Mouse (Mus musculus) forebrain, embryonic 15.5 days (tissue): Measurements from ENCODE around the gene Gltp. TPM values are rescaled to one million over a fixed set of nuclear protein-coding genes. Genes with fewer than 3 reads are reported as not detected.
A peak's percentile ranks its signal among the peaks of the same experiment; 100 is the strongest.

ENCODE experiments used
- ATAC-seq: fragments of 200-750 bp; cut with Nextera tagmentation; replicated peaks from 2 replicates; pipeline ENCODE4 v1.8.0; 2017; ENCODE audit warnings: mild to moderate bottlenecking, moderate TSS enrichment, moderate library complexity
- H3K27ac ChIP-seq: fragments of 300-500 bp; sonication (generic); replicated peaks from 2 replicates; pipeline ENCODE4 v1.5.1; 2015; ENCODE audit warnings: mild to moderate bottlenecking, inconsistent platforms
- H3K27me3 ChIP-seq: fragments of 300-500 bp; sonication (generic); 2 replicates; pipeline ENCODE4 v1.6.1; 2015; ENCODE audit warnings: inconsistent platforms
- H3K36me3 ChIP-seq: fragments of 300-500 bp; sonication (generic); 2 replicates; pipeline ENCODE4 v1.6.1; 2015; ENCODE audit warnings: mild to moderate bottlenecking, inconsistent platforms
- H3K4me1 ChIP-seq: fragments of 300-500 bp; sonication (generic); 2 replicates; pipeline ENCODE4 v1.6.1; 2015; ENCODE audit warnings: inconsistent platforms
- H3K4me2 ChIP-seq: fragments of 300-500 bp; sonication (generic); replicated peaks from 2 replicates; pipeline ENCODE4 v1.6.1; 2015; ENCODE audit warnings: mild to moderate bottlenecking, inconsistent platforms
- H3K4me3 ChIP-seq: fragments of 300-500 bp; sonication (generic); 2 replicates; pipeline ENCODE4 v1.5.1; 2015; ENCODE audit warnings: mild to moderate bottlenecking, inconsistent platforms
- H3K9ac ChIP-seq: fragments of 300-500 bp; sonication (generic); replicated peaks from 2 replicates; pipeline ENCODE4 v1.6.1; 2015; ENCODE audit warnings: mild to moderate bottlenecking, inconsistent platforms
- H3K9me3 ChIP-seq: fragments of 300-500 bp; sonication (generic); 2 replicates; pipeline ENCODE4 v1.6.1; 2016; ENCODE audit warnings: inconsistent platforms
- WGBS: fragments of 180-500 bp; shearing (Covaris S2); methylation state at CpG from one replicate; pipeline ENCODE4 v1.1.7; 2015; ENCODE audit warnings: mixed read lengths; 5-methylcytosine and 5-hydroxymethylcytosine counted together
- polyA plus RNA-seq: library from polyadenylated mRNA; unstranded; fragments of >200 nt; fragmentation: Nextera tagmentation; extraction: Ambion mirVana; gene quantifications from 2 replicates; pipeline ENCODE4 v1.2.1, GENCODE M21; 2015

Gene Gltp
- polyA plus RNA-seq, 1 experiment from 2014 or later: 36.9 TPM

DNA sequence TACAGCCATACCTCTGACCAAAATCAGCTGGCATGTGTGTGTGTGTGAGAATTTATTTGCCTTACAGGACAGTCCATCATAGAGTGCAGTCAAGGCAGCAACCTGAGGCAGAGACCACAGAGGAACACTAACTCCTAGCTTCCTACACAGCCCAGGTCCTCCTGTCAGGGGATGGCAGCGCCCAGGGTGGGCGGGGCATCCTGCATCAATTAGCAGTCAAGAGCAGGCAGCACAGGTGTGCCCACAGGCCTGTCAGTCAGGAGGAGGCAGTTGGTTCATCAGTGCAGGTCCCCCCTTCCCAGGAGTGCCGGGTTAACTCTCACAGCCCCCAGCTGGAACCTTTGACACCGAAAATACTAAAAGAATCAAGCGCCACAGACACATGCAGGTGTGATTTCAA is 21.8 kb downstream of the Gltp start:
- Histone ChIP-seq H3K27me3 (no peaks in the 10 kb centered on the region), H3K36me3 (no peaks in the 10 kb centered on the region), H3K4me2 (no peak overlapping the region), H3K4me3 (no peak overlapping the region), H3K9me3 (no peaks in the 10 kb centered on the region), H3K9ac (no peak overlapping the region), H3K27ac (no peak overlapping the region), H3K4me1 (peaks cover 14% of the 10 kb centered on the region; the same call in 1 of the 2 replicates)
- ATAC-seq: no peak
- 88% methylated on average over 5 of the region's 5 CpGs for WGBS

DNA sequence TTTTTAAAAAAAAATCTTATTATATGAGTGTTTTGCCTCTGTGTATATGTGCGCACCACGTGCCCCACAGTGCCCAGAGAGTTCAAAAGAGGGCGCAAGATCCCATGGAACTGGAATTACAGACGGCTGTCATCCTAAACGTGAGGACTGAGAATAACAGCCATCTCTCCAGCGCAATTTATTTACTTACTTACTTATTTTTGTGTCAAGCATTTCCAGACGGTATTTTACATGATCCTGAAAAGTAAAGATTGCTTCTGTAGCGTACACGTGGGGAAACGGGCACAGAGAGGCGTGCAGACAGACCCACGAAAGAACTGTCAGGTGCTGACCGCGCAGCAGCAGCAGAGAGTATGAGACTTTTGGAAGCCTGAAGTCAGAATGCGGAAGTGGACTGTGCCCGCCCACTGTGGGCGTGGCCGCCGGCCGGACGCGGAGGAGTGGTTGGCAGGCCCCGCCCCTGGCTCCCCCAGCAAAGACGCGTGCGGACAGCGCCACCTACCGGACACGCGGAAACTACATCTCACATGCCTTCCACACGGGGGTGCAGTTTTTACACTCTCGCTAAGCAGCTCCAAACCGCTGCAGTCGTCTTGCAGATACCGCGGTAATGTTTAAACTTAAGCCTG is 23.4 kb downstream of the Gltp start:
- H3K27ac ChIP-seq: no peak overlapping the region
- 4% methylated on average over 36 of the region's 36 CpGs for WGBS
- H3K9ac ChIP-seq: no peak overlapping the region

DNA sequence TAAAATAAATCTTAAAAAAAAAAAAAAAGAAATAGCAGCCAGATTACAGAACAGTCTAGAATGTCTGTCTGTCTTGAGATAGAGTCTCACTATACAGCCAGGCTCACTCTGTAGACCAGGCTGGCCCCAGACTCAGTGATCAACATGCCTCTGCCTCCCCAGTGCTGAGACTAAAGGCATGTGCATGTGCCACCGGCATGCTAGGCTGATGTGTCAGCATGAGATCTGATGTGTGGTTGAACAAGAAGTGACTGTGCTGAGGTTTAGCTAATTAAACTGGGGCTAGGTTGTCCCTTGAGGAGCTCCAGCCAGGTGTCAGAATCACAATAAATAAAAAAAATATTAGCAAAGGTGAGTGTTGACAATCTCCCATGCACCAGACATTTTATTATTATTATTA is 24.1 kb downstream of the Gltp start:
- no peak for ATAC-seq
- Histone ChIP-seq H3K27ac (no peak overlapping the region), H3K4me1 (peaks cover 14% of the 10 kb centered on the region; the same call in 1 of the 2 replicates), H3K9ac (no peak overlapping the region), H3K36me3 (no peaks in the 10 kb centered on the region), H3K4me2 (no peak overlapping the region), H3K27me3 (no peaks in the 10 kb centered on the region), H3K9me3 (no peaks in the 10 kb centered on the region), H3K4me3 (no peak overlapping the region)
- 63% methylated on average over 1 of the region's 1 CpGs for WGBS

More for the DNA sequence above, 23.4 kb downstream of the Gltp start:
- peak overlapping the region; percentile 38 for H3K4me3 ChIP-seq
- peak; percentile 83 for ATAC-seq
- no peaks in the 10 kb centered on the region for H3K36me3 ChIP-seq
- peaks cover 14% of the 10 kb centered on the region; the same call in 1 of the 2 replicates for H3K4me1 ChIP-seq
- H3K9me3 ChIP-seq: no peaks in the 10 kb centered on the region
- H3K4me2 ChIP-seq: peak overlapping the region; percentile 50
- H3K27me3 ChIP-seq: no peaks in the 10 kb centered on the region

DNA sequence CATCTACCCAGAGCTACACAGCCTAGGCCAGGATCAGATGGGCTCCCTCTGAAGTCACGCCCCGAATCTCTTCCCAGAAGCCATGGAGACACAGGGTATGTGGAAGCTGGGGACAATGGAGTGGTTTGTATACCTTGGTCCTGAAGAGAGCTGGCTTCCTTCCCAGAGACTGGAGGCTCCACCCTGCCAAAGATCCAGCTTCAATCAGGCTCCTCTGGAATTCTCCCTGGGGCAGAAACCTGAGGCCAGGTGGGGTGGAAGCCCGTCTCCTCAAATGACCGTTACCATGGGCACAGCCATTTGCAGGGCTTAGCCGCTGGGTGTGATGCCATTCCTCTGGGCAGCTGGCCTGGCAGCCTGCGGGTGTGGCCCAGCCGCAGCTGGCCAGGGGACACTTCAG is 26.0 kb downstream of the Gltp start:
- no peak for ATAC-seq
- WGBS: 49% methylated on average over 7 of the region's 7 CpGs
- H3K9ac ChIP-seq: no peak overlapping the region
- H3K9me3 ChIP-seq: no peaks in the 10 kb centered on the region
- no peak overlapping the region for H3K27ac ChIP-seq
- peaks cover 10% of the 10 kb centered on the region; the same call in 1 of the 2 replicates for H3K4me1 ChIP-seq
- no peaks in the 10 kb centered on the region for H3K36me3 ChIP-seq
- 0 out of 2 replicates have a peak, but pooled peaks cover 1% of the 10 kb centered on the region for H3K27me3 ChIP-seq
- H3K4me3 ChIP-seq: no peak overlapping the region
- H3K4me2 ChIP-seq: no peak overlapping the region

DNA sequence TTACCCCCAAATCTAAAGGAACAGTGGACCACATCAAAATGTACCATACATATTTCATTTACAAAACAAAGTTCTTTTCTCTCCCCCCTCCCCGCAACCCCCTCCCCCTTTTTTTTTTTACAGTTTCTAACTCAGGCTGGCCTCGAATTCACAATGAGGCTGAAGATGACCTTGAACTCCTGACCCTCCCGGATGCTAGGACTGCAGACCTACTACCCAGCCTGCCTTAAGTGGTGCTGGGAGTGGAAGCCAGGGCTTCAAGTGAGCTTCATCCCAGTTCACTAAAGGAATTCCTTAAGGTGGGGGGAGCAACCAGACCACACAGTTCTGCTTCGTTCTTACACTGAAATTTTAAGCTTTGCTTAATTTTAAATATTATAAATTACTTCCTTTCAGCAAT is 26.6 kb downstream of the Gltp start:
- no peak overlapping the region for H3K9ac ChIP-seq
- no peak overlapping the region for H3K4me2 ChIP-seq
- H3K27me3 ChIP-seq: peaks cover 5% of the 10 kb centered on the region
- H3K36me3 ChIP-seq: no peaks in the 10 kb centered on the region
- no peaks in the 10 kb centered on the region for H3K9me3 ChIP-seq
- 79% methylated on average over 4 of the region's 4 CpGs for WGBS
- H3K4me3 ChIP-seq: no peak overlapping the region
- H3K4me1 ChIP-seq: peaks cover 9% of the 10 kb centered on the region; the same call in 1 of the 2 replicates
- no peak overlapping the region for H3K27ac ChIP-seq
- no peak for ATAC-seq

DNA sequence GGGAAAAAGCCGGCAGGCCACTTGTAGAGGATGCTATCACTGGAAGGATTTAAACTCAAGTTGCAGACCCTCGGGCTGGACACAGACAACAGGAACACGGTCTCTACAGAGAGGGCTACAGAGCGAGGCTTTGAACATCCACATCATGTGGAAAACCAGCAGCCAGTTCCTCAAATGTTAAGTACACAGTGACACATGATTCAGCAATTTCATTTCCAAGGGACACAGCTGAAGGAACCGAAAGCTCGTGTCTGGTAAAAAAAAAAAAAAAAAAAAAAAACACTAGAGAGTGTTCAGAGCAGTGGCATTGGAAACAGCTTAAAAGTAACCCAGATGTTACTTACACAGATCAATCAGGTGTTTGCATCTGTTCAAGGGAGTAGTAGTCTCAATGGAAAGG is 29.8 kb downstream of the Gltp start:
- WGBS: 81% methylated on average over 6 of the region's 6 CpGs
- peaks cover 35% of the 10 kb centered on the region for H3K27me3 ChIP-seq

DNA sequence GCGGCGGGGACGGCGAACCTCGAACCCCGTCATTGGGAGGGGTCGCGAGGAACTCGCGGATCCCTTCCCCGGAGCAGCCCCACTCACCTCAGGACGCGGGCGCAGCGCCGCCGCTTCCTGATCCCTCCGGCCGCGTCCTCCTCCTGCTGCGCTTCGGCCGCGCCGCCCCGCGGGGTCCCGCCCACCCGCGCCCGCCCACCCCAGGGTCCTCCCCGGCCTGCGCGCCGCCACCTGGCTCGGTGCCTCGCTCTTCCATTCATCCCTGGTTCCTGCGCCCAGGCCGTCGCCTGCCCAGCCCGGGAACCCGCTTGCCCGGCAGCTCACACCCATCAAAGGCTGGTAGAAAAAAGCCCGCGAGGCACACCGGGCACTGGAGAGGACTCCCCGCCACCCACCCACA is 32.5 kb downstream of the Gltp start, which contains the start of gene Trpv4:
Trpv4 (minus strand) TSS at position 167 of the 400 bp plus-strand sequence.
- ATAC-seq: no peak
- Histone ChIP-seq H3K9ac (peak within 1 kb of the TSS; percentile 14; the same call in 1 of the 2 replicates), H3K4me1 (peaks cover 11% of the 10 kb centered on the region), H3K4me3 (peak within 1 kb of the TSS; percentile 36), H3K27ac (no peak within 1 kb of the TSS), H3K27me3 (peaks cover 36% of the 10 kb centered on the region), H3K4me2 (peak within 1 kb of the TSS; percentile 64), H3K9me3 (no peaks in the 10 kb centered on the region), H3K36me3 (no peaks in the 10 kb centered on the region)
- WGBS: under 1% methylated on average over 45 of the region's 47 CpGs

More for the DNA sequence above, 29.8 kb downstream of the Gltp start:
- Histone ChIP-seq H3K36me3 (no peaks in the 10 kb centered on the region), H3K4me2 (no peak overlapping the region), H3K4me1 (peaks cover 11% of the 10 kb centered on the region), H3K9me3 (no peaks in the 10 kb centered on the region), H3K9ac (no peak overlapping the region), H3K4me3 (no peak overlapping the region), H3K27ac (no peak overlapping the region)
- ATAC-seq: no peak

DNA sequence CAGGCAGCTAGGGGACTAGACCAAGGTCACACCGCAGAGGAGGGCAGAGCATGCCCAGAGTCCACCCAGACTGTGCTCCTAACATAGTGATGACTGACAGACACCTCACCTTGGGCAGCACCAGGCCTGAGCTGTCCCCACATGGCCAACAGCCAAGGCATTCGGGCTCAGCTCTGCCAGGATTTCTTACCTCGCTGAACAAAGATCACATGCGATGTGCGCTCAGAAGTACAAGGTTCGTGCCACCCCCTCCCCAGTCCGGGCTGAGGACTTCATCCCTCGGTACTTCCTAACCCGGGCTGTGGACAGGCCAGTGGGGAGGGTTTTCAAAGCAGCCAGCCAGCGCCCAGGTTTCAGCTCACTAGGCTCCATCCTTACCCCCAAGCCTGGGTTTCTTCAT is 33.4 kb downstream of the Gltp start:
- no peak for ATAC-seq
- Histone ChIP-seq H3K4me3 (no peak overlapping the region), H3K4me2 (peak overlapping the region; percentile 64; the same call in 1 of the 2 replicates), H3K36me3 (no peaks in the 10 kb centered on the region), H3K27me3 (peaks cover 36% of the 10 kb centered on the region), H3K9ac (no peak overlapping the region), H3K9me3 (no peaks in the 10 kb centered on the region), H3K27ac (no peak overlapping the region), H3K4me1 (peaks cover 11% of the 10 kb centered on the region)
- 20% methylated on average over 10 of the region's 10 CpGs for WGBS

DNA sequence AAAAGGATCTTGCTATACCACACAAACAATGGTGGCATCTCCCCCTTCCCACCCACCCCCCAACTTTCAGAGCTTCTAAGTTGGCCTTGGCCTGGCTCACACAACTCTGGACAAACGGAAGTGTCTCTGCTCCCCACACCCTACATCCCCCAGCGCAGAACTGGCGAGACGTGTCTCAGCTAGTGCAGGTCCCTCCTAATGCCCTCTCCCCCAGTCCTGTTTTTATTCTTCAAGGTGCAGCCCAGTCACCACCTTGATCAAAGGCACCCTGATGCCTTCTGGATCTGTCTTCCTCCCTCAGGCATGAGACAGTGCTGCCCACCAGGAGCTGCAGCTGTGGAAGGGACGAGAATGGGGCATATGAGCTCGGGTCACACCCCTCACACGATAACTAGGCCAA is 34.5 kb downstream of the Gltp start:
- Histone ChIP-seq H3K36me3 (no peaks in the 10 kb centered on the region), H3K4me3 (no peak overlapping the region), H3K4me1 (peaks cover 11% of the 10 kb centered on the region), H3K4me2 (no peak overlapping the region), H3K9ac (no peak overlapping the region), H3K27ac (no peak overlapping the region), H3K9me3 (no peaks in the 10 kb centered on the region), H3K27me3 (peaks cover 36% of the 10 kb centered on the region)
- 69% methylated on average over 7 of the region's 7 CpGs for WGBS
- ATAC-seq: no peak

DNA sequence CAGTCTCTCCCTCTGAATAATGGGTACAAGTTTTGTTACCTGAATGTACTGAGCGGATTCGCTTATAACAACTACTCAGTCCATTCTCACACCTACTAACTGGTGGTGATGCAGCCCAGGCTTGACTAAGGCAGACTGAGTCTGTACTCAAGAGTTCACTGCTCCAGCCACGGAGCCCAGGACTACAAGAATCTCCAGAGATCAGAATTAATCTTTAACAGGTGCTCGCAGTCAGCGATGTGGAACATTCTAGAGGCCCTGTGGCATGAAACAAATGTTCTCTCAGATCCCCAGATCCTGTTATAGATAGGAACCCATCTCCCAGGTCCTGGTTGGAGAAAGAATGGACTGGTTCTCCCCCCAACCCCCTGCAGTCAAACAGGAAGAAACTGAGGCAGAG is 35.1 kb downstream of the Gltp start:
- no peak overlapping the region for H3K4me2 ChIP-seq
- H3K4me1 ChIP-seq: peaks cover 11% of the 10 kb centered on the region
- no peak overlapping the region for H3K27ac ChIP-seq
- no peak for ATAC-seq
- no peak overlapping the region for H3K4me3 ChIP-seq
- WGBS: 93% methylated on average over 5 of the region's 5 CpGs
- no peaks in the 10 kb centered on the region for H3K36me3 ChIP-seq
- no peaks in the 10 kb centered on the region for H3K9me3 ChIP-seq
- H3K9ac ChIP-seq: no peak overlapping the region
- H3K27me3 ChIP-seq: peaks cover 36% of the 10 kb centered on the region

DNA sequence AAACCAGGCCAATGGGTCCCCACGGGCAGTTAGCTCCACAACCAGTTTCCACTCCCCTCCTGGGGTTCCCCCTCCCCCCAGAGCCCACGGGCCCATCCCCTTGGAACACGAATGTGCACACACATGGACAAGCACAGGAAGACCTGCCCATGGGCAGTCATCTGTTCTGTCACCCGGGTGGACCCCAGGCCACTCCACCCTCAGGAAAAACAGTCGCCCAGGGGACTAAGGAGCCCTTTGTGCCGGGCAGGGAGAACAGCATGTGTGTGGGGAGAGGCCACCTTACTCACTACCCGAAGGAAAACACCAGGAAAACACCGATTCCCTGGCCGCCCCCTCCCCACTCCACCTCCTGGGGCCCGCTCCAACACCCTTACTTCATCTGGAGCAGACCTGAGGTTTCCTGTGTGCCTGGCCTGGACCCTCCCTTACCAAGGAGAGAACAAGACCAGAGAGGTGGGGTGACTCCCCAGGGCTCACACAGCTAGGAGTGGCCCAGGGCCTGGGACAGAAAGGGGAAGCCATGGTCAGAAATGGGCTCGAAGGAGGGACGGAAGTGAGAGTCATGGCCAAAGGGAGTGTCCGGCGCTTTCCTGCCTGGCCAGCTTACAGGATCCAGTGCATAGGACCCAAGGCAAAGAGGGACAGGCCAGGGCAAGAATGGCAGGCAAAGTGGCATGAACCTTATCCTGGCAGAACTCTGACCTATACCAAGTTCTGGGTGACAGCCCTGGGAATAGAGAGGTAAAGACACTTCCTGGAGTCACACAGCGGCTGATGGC is 36.9 kb downstream of the Gltp start:
- no peak overlapping the region for H3K27ac ChIP-seq
- H3K27me3 ChIP-seq: peaks cover 28% of the 10 kb centered on the region
- 77% methylated on average over 15 of the region's 15 CpGs for WGBS
- no peak for ATAC-seq
- no peaks in the 10 kb centered on the region for H3K9me3 ChIP-seq
- no peaks in the 10 kb centered on the region for H3K36me3 ChIP-seq
- no peak overlapping the region for H3K4me3 ChIP-seq
- peaks cover 13% of the 10 kb centered on the region for H3K4me1 ChIP-seq
- no peak overlapping the region for H3K4me2 ChIP-seq
- no peak overlapping the region for H3K9ac ChIP-seq

DNA sequence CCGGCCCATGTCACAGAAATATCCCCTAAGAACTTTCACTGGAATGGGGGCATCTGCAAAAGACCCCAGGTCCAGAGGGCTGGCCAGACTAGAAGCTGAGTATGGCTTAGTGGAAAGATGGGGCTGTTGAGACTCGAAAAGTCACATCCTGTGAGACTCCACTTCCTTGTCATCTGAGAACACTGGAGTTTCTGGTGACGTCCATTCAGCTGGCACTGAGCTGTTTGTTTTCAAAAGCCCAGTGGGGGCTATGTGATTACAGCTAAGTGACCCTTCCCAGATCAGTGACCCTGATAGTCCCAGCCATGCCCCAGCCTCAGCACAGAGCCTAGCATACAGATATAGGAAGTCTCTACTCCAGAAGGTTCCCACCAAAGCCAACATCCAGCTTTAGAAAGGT is 39.3 kb downstream of the Gltp start:
- no peak overlapping the region for H3K27ac ChIP-seq
- H3K36me3 ChIP-seq: no peaks in the 10 kb centered on the region
- peaks cover 15% of the 10 kb centered on the region for H3K4me1 ChIP-seq
- H3K4me2 ChIP-seq: no peak overlapping the region
- WGBS: 33% methylated on average over 3 of the region's 3 CpGs
- ATAC-seq: no peak
- H3K4me3 ChIP-seq: no peak overlapping the region
- peaks cover 9% of the 10 kb centered on the region for H3K27me3 ChIP-seq
- H3K9me3 ChIP-seq: no peaks in the 10 kb centered on the region
- no peak overlapping the region for H3K9ac ChIP-seq
